Mouse (Mus musculus) liver, adult 2 months (tissue): ENCODE results near the gene Chst5. TPM values are rescaled to one million over a fixed set of nuclear protein-coding genes. Genes with fewer than 3 reads are reported as not detected.
"Not testable (repeated sequence)": the region's sequence is repeated elsewhere in the genome, so short reads cannot be mapped to it uniquely, and the experiment has no call there.

Source experiments
- DNase-seq: peaks from one replicate; pipeline ENCODE4 v3.0.0-alpha.2; 2011; ENCODE audit warnings: low read depth, low spot score; ENCODE audit errors: extremely low read depth
- H3K27ac ChIP-seq: fragments of 200-500 bp; replicated peaks from 2 replicates; pipeline ENCODE4 v1.5.1; 2012; ENCODE audit warnings: low read depth, mild to moderate bottlenecking, control low read depth, inconsistent platforms, low read length; ENCODE audit not compliant: insufficient read depth
- H3K27me3 ChIP-seq: fragments of 200-500 bp; 2 replicates; pipeline ENCODE4 v1.6.1; 2012; ENCODE audit warnings: mild to moderate bottlenecking, moderate library complexity, low read length, inconsistent platforms; ENCODE audit not compliant: control insufficient read depth, insufficient read depth
- H3K36me3 ChIP-seq: fragments of 200-500 bp; 2 replicates; pipeline ENCODE4 v1.6.1; 2012; ENCODE audit warnings: low read length, inconsistent platforms; ENCODE audit not compliant: control insufficient read depth, insufficient read depth
- H3K4me1 ChIP-seq: fragments of 200-500 bp; 2 replicates; pipeline ENCODE4 v1.6.1; 2011; ENCODE audit warnings: low read length; ENCODE audit not compliant: control insufficient read depth, insufficient read depth
- H3K4me3 ChIP-seq: fragments of 200-500 bp; 2 replicates; pipeline ENCODE4 v1.5.1; 2011; ENCODE audit warnings: low read depth, mild to moderate bottlenecking, control low read depth, low read length, moderate library complexity; ENCODE audit not compliant: insufficient read depth
- H3K79me2 ChIP-seq: fragments of 200-500 bp; 2 replicates; pipeline ENCODE4 v1.6.1; 2012; ENCODE audit warnings: inconsistent platforms, mild to moderate bottlenecking, low read length, moderate library complexity; ENCODE audit not compliant: control insufficient read depth, insufficient read depth
- H3K9ac ChIP-seq: fragments of 200-500 bp; 2 replicates; pipeline ENCODE4 v1.6.1; 2012; ENCODE audit warnings: low read depth, mild to moderate bottlenecking, control low read depth, inconsistent platforms, low read length
- CTCF ChIP-seq: fragments of 200-500 bp; IDR thresholded peaks from 2 replicates; pipeline ENCODE4 v1.5.1; 2011; ENCODE audit warnings: low read depth, low read length, control low read depth
- POLR2A ChIP-seq: fragments of 200-500 bp; IDR thresholded peaks from 2 replicates; pipeline ENCODE4 v1.6.1; 2011; ENCODE audit warnings: low read length, control low read depth; ENCODE audit not compliant: insufficient read depth; ENCODE audit errors: extremely low read depth
- WGBS: fragments of 180-500 bp; shearing (Covaris S2); methylation state at CpG from one replicate; pipeline ENCODE4 v1.1.7; 2018; 5-methylcytosine and 5-hydroxymethylcytosine counted together
- polyA plus RNA-seq: library from polyadenylated mRNA; depleted of rRNA; stranded (reverse); fragments of >200 nt; gene quantifications from 2 replicates; pipeline ENCODE4 v1.2.3, GENCODE M21; 2012
- total RNA-seq: library from RNA; depleted of rRNA; stranded (reverse); fragments of >200 nt; gene quantifications from 2 replicates; pipeline ENCODE4 v1.2.3, GENCODE M21; 2014

The Chst5 gene
- total and polyA plus RNA-seq, 2 experiments = not detected

DNA sequence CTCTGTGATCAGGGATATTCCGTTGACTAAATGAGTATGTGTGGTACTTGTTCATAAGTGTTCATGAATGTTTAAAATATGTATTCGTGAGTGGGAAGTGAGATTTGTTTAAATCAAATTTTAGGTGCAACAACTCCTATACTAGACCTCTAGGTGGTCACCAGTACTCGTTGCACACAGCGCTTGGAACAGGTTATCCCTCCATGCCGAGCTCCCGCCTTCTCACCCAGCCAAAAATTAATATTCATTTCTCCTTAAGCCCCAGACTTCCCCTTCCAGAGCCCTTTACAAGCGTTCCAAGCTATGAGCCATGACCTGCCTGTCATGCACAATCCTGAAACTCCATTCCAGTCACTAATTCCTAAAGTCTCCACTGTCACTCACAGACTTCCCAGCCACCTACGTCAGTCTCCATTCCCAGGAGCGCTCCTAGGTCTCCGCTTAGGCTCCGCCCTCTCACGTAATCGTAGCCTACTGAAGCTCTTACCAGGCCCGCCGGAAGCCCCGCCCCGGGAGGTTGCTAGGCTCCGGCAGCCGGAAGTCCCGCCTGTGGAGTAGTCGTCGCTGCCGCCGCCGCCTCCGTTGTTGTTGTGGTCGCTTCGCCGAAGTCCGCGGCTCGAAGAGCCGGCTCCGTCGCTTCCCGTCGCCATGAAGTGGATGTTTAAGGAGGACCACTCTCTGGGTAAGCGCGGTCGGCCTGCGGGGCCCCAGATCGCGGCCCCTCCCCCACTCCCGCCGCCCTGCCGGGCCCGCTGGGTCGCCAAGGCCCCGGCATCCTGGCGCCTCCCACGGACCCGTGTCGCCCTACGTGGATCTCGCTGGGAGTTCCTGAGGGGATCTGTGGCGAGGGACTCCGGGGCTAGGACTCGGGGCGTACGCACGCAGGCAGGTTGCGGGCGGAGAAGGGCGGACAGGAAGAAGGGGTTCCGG is 30.2 kb upstream of the Chst5 start, which contains the start of gene Gabarapl2:
Gabarapl2 (plus strand) TSS at position 533 of the 930 bp plus-strand sequence.
- Histone ChIP-seq H3K27me3 (no peaks in the 10 kb centered on the region), H3K4me1 (peaks cover 10% of the 10 kb centered on the region), H3K4me3 (peak within 1 kb of the TSS; percentile 95), H3K9ac (peak within 1 kb of the TSS; percentile 92), H3K79me2 (peaks cover 12% of the 10 kb centered on the region), H3K27ac (peak within 1 kb of the TSS; percentile 71), H3K36me3 (peaks cover 15% of the 10 kb centered on the region)
- TF ChIP-seq CTCF (no peak), POLR2A (peak; percentile 74)
- DNase-seq = peak; percentile 94
- WGBS = under 1% methylated on average over 65 of the region's 65 CpGs

DNA sequence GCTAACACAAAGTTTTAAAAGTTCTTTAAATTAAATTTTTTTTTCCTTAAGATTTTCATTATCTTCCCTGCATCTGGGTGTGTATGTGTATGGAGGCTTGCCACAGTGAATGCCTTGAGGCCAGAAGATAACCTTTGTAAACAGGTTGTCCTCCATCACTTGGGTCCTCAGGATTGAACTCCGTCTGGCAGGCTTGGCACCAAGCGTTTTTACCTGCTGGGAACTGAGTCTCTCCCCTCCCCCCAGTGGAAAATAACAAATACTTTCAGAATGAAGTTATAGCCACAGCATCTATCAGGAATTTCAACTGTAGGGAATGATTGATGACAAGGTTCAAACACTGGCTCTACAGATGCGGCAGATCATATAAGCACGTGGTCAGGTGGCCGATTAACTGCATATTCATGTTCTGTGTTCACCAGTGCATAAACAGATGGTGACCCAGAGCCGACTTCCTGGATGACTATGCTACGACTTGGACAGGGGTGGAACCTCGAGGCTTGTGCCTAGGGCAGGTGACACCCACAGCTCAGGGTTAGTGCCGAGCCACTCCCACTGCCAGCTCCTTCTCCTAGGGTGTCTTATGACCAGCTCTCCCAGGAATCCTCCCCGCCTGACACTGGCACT is 29.4 kb upstream of the Chst5 start:
- WGBS = 5% methylated on average over 10 of the region's 10 CpGs
- peak overlapping the region; percentile 32 for H3K4me3 ChIP-seq
- H3K36me3 ChIP-seq = peaks cover 11% of the 10 kb centered on the region
- DNase-seq = peak; percentile 78
- peaks cover 10% of the 10 kb centered on the region for H3K4me1 ChIP-seq
- no peaks in the 10 kb centered on the region for H3K27me3 ChIP-seq
- H3K27ac ChIP-seq = peak overlapping the region; percentile 69
- TF ChIP-seq POLR2A = no peak
- TF ChIP-seq CTCF = no peak
- H3K79me2 ChIP-seq = peaks cover 12% of the 10 kb centered on the region
- H3K9ac ChIP-seq = peak overlapping the region; percentile 22; the same call in 1 of the 2 replicates

DNA sequence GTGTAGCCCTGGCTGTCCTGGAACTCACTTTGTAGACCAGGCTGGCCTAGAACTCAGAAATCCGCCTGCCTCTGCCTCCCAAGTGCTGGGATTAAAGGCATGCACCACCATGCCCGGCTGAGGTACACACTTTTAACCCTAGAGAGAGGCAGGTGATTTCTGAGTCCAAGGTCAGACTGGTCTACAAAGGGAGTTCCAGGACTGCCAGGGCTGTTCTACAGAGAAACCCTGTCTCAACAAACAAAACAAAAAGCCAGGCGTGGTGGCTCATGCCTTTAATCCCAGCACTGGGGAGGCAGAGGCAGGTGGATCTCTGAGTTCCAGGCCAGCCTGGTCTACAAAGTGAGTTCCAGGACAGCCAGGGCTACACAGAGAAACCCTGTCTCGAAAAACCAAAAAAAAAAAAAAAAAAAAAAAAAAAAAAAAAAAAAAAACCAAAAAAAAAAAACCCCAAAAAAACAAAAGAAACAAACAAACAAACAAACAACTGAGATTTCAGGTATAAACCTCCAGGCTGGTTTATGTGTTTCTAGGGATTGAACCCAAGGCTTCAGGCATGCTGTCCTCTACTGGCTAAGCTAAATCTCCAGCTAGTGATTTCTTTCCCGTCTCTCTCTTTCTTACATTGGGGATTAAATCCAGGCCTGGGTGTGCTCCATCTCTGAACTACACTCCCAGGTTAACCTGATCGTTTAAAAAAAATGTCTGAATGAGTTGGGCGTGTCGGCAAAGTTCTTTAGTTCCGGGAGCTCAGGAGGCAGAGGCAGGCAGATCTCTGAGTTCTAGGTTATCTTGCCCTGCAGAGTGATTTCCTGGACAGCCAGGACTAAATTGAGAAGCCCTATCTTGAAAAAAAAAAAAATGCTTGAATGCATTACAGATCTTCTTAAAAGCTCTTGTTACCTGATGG is 28.1 kb upstream of the Chst5 start:
- 92% methylated on average over 9 of the region's 9 CpGs for WGBS
- H3K36me3 ChIP-seq, H3K27ac ChIP-seq, DNase-seq, H3K4me3 ChIP-seq, H3K27me3 ChIP-seq, H3K9ac ChIP-seq: not testable (repeated sequence)
- peaks cover 10% of the 10 kb centered on the region for H3K4me1 ChIP-seq
- H3K79me2 ChIP-seq = peaks cover 12% of the 10 kb centered on the region

DNA sequence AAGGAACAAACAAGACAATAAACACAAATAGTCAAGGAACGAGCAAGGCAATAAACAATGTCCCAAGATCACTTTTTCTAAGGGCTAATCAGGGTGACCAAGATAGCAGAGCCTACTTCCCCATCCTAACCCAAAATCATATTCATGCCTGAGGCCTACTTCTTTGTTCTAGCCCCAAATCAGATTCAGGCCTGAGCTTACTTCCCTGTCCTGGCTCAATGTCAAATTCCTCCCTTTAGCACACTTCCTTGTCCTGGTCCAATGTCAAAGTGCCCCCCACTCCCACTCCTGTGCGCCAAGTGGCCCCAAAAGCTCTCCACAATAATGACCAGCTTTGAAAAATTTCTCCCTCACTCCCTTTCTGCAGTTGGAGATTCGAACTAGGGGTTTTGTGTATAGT is 26.9 kb upstream of the Chst5 start:
- whole genome bisulfite sequencing = 83% methylated on average over 3 of the region's 3 CpGs
- no peaks in the 10 kb centered on the region for H3K27me3 ChIP-seq
- H3K4me3 ChIP-seq = no peak overlapping the region
- TF ChIP-seq CTCF (no peak), POLR2A (no peak)
- no peaks in the 10 kb centered on the region for H3K36me3 ChIP-seq
- peak; percentile 15 for DNase-seq
- H3K27ac ChIP-seq = no peak overlapping the region
- no peak overlapping the region for H3K9ac ChIP-seq
- H3K4me1 ChIP-seq = peaks cover 12% of the 10 kb centered on the region
- H3K79me2 ChIP-seq = peaks cover 9% of the 10 kb centered on the region

DNA sequence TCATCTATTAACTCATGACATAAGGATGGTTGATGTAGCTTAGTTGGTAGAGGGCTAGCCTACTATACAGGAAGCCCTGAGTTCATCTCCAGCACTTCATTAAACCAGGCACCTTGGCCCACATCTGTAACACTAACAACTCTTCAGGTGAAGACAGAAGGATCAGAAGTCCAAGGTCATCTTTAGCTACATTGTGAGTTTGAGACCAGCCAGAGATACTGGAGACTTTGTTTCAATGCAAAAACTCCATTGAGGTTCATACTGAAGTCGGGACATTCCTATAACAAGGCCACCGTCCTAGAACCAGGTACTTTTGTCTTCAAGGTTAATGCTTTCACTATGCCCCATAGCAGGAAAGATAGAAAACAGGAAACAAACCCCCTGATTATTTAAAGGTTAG is 24.0 kb upstream of the Chst5 start:
- no peak overlapping the region for H3K9ac ChIP-seq
- no peak overlapping the region for H3K27ac ChIP-seq
- H3K4me3 ChIP-seq = no peak overlapping the region
- H3K4me1 ChIP-seq = peaks cover 3% of the 10 kb centered on the region; the same call in 1 of the 2 replicates
- TF ChIP-seq POLR2A = no peak
- no peak for TF ChIP-seq CTCF
- no peaks in the 10 kb centered on the region for H3K36me3 ChIP-seq
- DNase-seq = no peak
- 76% methylated on average over 2 of the region's 2 CpGs for WGBS
- no peaks in the 10 kb centered on the region for H3K27me3 ChIP-seq
- H3K79me2 ChIP-seq = no peaks in the 10 kb centered on the region
